Mouse (Mus musculus) bone marrow, adult 2 months (tissue): ENCODE data around the gene Oscp1.

Experiments
- CTCF ChIP-seq: fragments of 200-500 bp; IDR thresholded peaks from 2 replicates; pipeline ENCODE4 v1.5.1; 2011; ENCODE audit warnings: low read length, control low read depth; ENCODE audit not compliant: control insufficient read depth, insufficient read depth
- POLR2A ChIP-seq: fragments of 200-500 bp; IDR thresholded peaks from 2 replicates; pipeline ENCODE4 v1.6.1; 2011; ENCODE audit warnings: low read depth, mild to moderate bottlenecking, control low read depth, low read length, borderline replicate concordance; ENCODE audit not compliant: control insufficient read depth

DNA sequence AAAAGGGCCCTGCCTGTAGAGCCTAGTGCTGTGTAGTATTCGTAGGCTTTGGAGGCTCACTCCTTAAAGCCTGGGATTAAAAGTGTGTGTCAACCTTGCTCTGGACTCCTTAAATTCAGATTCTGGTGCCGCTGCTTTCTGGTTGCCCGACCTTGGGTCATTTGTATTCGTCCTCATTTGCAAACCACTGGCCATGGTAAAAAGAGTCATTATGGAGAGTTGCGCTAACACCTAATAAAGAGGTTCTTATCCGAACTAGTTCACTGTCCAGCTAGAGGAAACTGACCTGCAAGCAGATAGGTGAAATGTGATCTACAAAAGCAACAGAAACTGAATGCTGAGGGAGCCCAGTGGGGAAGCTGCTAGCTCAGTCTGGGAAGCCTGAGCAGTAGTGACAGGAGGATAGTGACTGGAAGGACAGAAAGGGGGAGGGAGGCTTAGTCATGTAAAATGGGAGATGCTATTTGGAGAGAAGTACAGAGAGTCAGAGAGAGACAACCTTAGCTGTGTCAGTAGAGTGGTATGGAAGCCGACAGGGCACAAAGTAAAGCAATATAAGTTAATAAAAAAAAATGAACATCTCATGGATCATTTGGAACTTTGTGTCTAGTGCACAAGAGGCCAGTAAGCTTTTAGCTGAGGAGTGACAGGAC lies 46.9 kb downstream of the Oscp1 start:
- TF ChIP-seq CTCF, result no peak
- TF ChIP-seq POLR2A, result no peak
